Mouse (Mus musculus): ENCODE data around the gene Izumo1r. TPM values are rescaled to one million over a fixed set of nuclear protein-coding genes. Genes with fewer than 3 reads are reported as not detected.

Izumo1r gene
- polyA plus RNA-seq, 1 experiment from 2014 or later, result not detected

- Histone ChIP-seq H3K9ac (no peak overlapping the region), H3K27ac (no peak overlapping the region), H3K4me1 (peaks cover 8% of the 10 kb centered on the region; the same call in 1 of the 2 replicates), H3K27me3 (no peaks in the 10 kb centered on the region), H3K36me3 (replicated peaks) (no peaks in the 10 kb centered on the region), H3K4me3 (replicated peaks) (no peak overlapping the region), H3K9me3 (no peaks in the 10 kb centered on the region), H3K4me2 (no peak overlapping the region)
- WGBS, result 4% methylated on average over 1 of the region's 1 CpGs
- no peak for ATAC-seq (ENCODE audit: low FRiP score)
Measured at GRCm38 (mm10) chr9:14921971-14922560, 18.3 kb upstream of the Izumo1r start.

- peaks cover 8% of the 10 kb centered on the region; the same call in 1 of the 2 replicates for H3K4me1 ChIP-seq
- H3K27ac ChIP-seq, result no peak overlapping the region
- no peak for ATAC-seq (ENCODE audit: low FRiP score)
- H3K4me3 ChIP-seq (replicated peaks), result no peak overlapping the region
- H3K9ac ChIP-seq, result no peak overlapping the region
- WGBS, result 60% methylated on average over 4 of the region's 4 CpGs
- H3K4me2 ChIP-seq, result no peak overlapping the region
- H3K27me3 ChIP-seq, result no peaks in the 10 kb centered on the region
- no peaks in the 10 kb centered on the region for H3K9me3 ChIP-seq
- no peaks in the 10 kb centered on the region for H3K36me3 ChIP-seq (replicated peaks)
Measured at GRCm38 (mm10) chr9:14921254-14921653, 17.5 kb upstream of the Izumo1r start.

GRCm38 (mm10) chr9:14920608-14921007, 16.9 kb upstream of the Izumo1r start:
- Histone ChIP-seq H3K27ac (no peak overlapping the region), H3K4me3 (replicated peaks) (no peak overlapping the region), H3K27me3 (no peaks in the 10 kb centered on the region), H3K9me3 (no peaks in the 10 kb centered on the region), H3K36me3 (replicated peaks) (no peaks in the 10 kb centered on the region), H3K9ac (no peak overlapping the region), H3K4me1 (peaks cover 8% of the 10 kb centered on the region; the same call in 1 of the 2 replicates), H3K4me2 (no peak overlapping the region)
- WGBS, result 81% methylated on average over 4 of the region's 4 CpGs
- no peak for ATAC-seq (ENCODE audit: low FRiP score)

- ATAC-seq (ENCODE audit: low FRiP score), result no peak
- WGBS, result 81% methylated on average over 5 of the region's 5 CpGs
Measured at GRCm38 (mm10) chr9:14918825-14919668, 15.3 kb upstream of the Izumo1r start.

GRCm38 (mm10) chr9:14917661-14918060, 13.9 kb upstream of the Izumo1r start:
- Histone ChIP-seq H3K4me1 (peaks cover 8% of the 10 kb centered on the region; the same call in 1 of the 2 replicates), H3K9ac (no peak overlapping the region), H3K36me3 (replicated peaks) (no peaks in the 10 kb centered on the region), H3K4me3 (replicated peaks) (no peak overlapping the region), H3K27me3 (no peaks in the 10 kb centered on the region), H3K27ac (no peak overlapping the region), H3K4me2 (no peak overlapping the region), H3K9me3 (no peaks in the 10 kb centered on the region)
- 91% methylated on average over 2 of the region's 2 CpGs for WGBS
- ATAC-seq (ENCODE audit: low FRiP score), result no peak

More at GRCm38 (mm10) chr9:14918825-14919668, 15.3 kb upstream of the Izumo1r start:
- Histone ChIP-seq H3K27me3 (no peaks in the 10 kb centered on the region), H3K4me2 (no peak overlapping the region), H3K4me3 (replicated peaks) (no peak overlapping the region), H3K9me3 (no peaks in the 10 kb centered on the region), H3K27ac (no peak overlapping the region), H3K4me1 (peaks cover 8% of the 10 kb centered on the region; the same call in 1 of the 2 replicates), H3K9ac (no peak overlapping the region), H3K36me3 (replicated peaks) (no peaks in the 10 kb centered on the region)

- Histone ChIP-seq H3K9ac (no peak overlapping the region), H3K9me3 (no peaks in the 10 kb centered on the region), H3K4me3 (replicated peaks) (no peak overlapping the region), H3K27ac (no peak overlapping the region), H3K4me2 (no peak overlapping the region), H3K27me3 (no peaks in the 10 kb centered on the region), H3K36me3 (replicated peaks) (no peaks in the 10 kb centered on the region), H3K4me1 (peaks cover 8% of the 10 kb centered on the region)
- 86% methylated on average over 2 of the region's 2 CpGs for WGBS
- no peak for ATAC-seq (ENCODE audit: low FRiP score)
Measured at GRCm38 (mm10) chr9:14912037-14912436, 8.3 kb upstream of the Izumo1r start.

GRCm38 (mm10) chr9:14909981-14910380, 6.2 kb upstream of the Izumo1r start:
- Histone ChIP-seq H3K4me3 (replicated peaks) (no peak overlapping the region), H3K9me3 (no peaks in the 10 kb centered on the region), H3K27me3 (no peaks in the 10 kb centered on the region), H3K9ac (no peak overlapping the region), H3K36me3 (replicated peaks) (no peaks in the 10 kb centered on the region), H3K4me2 (no peak overlapping the region), H3K27ac (no peak overlapping the region), H3K4me1 (peaks cover 15% of the 10 kb centered on the region)
- no peak for ATAC-seq (ENCODE audit: low FRiP score)
- 23% methylated on average over 5 of the region's 5 CpGs for WGBS

GRCm38 (mm10) chr9:14907816-14908415, 4.2 kb upstream of the Izumo1r start:
- peaks cover 30% of the 10 kb centered on the region for H3K4me1 ChIP-seq
- H3K9ac ChIP-seq, result no peak overlapping the region
- no peak overlapping the region for H3K4me3 ChIP-seq (replicated peaks)
- H3K27me3 ChIP-seq, result no peaks in the 10 kb centered on the region
- H3K9me3 ChIP-seq, result no peaks in the 10 kb centered on the region
- ATAC-seq (ENCODE audit: low FRiP score), result no peak
- H3K4me2 ChIP-seq, result no peak overlapping the region
- no peak overlapping the region for H3K27ac ChIP-seq
- H3K36me3 ChIP-seq (replicated peaks), result no peaks in the 10 kb centered on the region
- WGBS, result 77% methylated on average over 7 of the region's 7 CpGs

GRCm38 (mm10) chr9:14905956-14906355, 2.2 kb upstream of the Izumo1r start:
- no peaks in the 10 kb centered on the region for H3K9me3 ChIP-seq
- WGBS, result 78% methylated on average over 3 of the region's 3 CpGs
- no peaks in the 10 kb centered on the region for H3K27me3 ChIP-seq
- H3K4me2 ChIP-seq, result no peak overlapping the region
- no peak for ATAC-seq (ENCODE audit: low FRiP score)
- H3K9ac ChIP-seq, result no peak overlapping the region
- no peak overlapping the region for H3K4me3 ChIP-seq (replicated peaks)
- H3K36me3 ChIP-seq (replicated peaks), result no peaks in the 10 kb centered on the region
- no peak overlapping the region for H3K27ac ChIP-seq
- peaks cover 30% of the 10 kb centered on the region for H3K4me1 ChIP-seq

- H3K27ac ChIP-seq, result no peak overlapping the region
- H3K27me3 ChIP-seq, result no peaks in the 10 kb centered on the region
- 49% methylated on average over 9 of the region's 9 CpGs for WGBS
- H3K9ac ChIP-seq, result no peak overlapping the region
- no peak overlapping the region for H3K4me3 ChIP-seq (replicated peaks)
- peak; percentile 33; the same call in 1 of the 2 replicates for ATAC-seq (ENCODE audit: low FRiP score)
- peaks cover 24% of the 10 kb centered on the region for H3K4me1 ChIP-seq
- no peaks in the 10 kb centered on the region for H3K9me3 ChIP-seq
- H3K36me3 ChIP-seq (replicated peaks), result no peaks in the 10 kb centered on the region
- H3K4me2 ChIP-seq, result no peak overlapping the region
Measured at GRCm38 (mm10) chr9:14904741-14905475, 1.2 kb upstream of the Izumo1r start.

- 92% methylated on average over 3 of the region's 3 CpGs for WGBS
- ATAC-seq (ENCODE audit: low FRiP score), result no peak
- Histone ChIP-seq H3K4me3 (replicated peaks) (no peak overlapping the region), H3K36me3 (replicated peaks) (no peaks in the 10 kb centered on the region), H3K4me1 (peaks cover 23% of the 10 kb centered on the region), H3K9ac (no peak overlapping the region), H3K9me3 (no peaks in the 10 kb centered on the region), H3K27ac (no peak overlapping the region), H3K4me2 (no peak overlapping the region), H3K27me3 (no peaks in the 10 kb centered on the region)
Measured at GRCm38 (mm10) chr9:14903006-14903405, 743 bp downstream of the Izumo1r start.

GRCm38 (mm10) chr9:14902416-14902815, 1.3 kb downstream of the Izumo1r start:
- Histone ChIP-seq H3K9ac (no peak overlapping the region), H3K9me3 (no peaks in the 10 kb centered on the region), H3K27me3 (no peaks in the 10 kb centered on the region), H3K36me3 (replicated peaks) (no peaks in the 10 kb centered on the region), H3K4me1 (peaks cover 23% of the 10 kb centered on the region), H3K27ac (no peak overlapping the region), H3K4me3 (replicated peaks) (no peak overlapping the region), H3K4me2 (no peak overlapping the region)
- no peak for ATAC-seq (ENCODE audit: low FRiP score)
- WGBS, result 93% methylated on average over 2 of the region's 2 CpGs
